Mouse (Mus musculus) ES-E14 (cell line): ENCODE measurements around the gene Slc7a6os. TPM values are rescaled to one million over a fixed set of nuclear protein-coding genes. Genes with fewer than 3 reads are reported as not detected.
"Not testable (repeated sequence)": the region's sequence is repeated elsewhere in the genome, so short reads cannot be mapped to it uniquely, and the experiment has no call there.

Experiments used
- DNase-seq: peaks from one replicate; pipeline ENCODE4 v3.0.0-alpha.2; 2013; ENCODE audit warnings: low read depth, low spot score
- H3K27ac ChIP-seq: 2 replicates; pipeline ENCODE4 v1.5.1; 2012; ENCODE audit warnings: low read depth, mild to moderate bottlenecking, low read length, moderate library complexity, mixed read lengths; ENCODE audit not compliant: poor library complexity, insufficient read depth, severe bottlenecking
- H3K36me3 ChIP-seq: 2 replicates; pipeline ENCODE4 v1.6.1; 2012; ENCODE audit warnings: mild to moderate bottlenecking, low read length, moderate library complexity, mixed read lengths; ENCODE audit not compliant: control insufficient read depth, poor library complexity, insufficient read depth, severe bottlenecking
- H3K4me1 ChIP-seq, 2 experiments: fragments of 150-350 bp in 1 of 2; sonication (generic) in 1 of 2; 2 replicates each; pipeline ENCODE4 v1.6.1; 2012; ENCODE audit warnings: low read length in 2 of 2, mild to moderate bottlenecking in 1 of 2, mixed read lengths in 1 of 2; ENCODE audit not compliant: control insufficient read depth in 2 of 2, insufficient read depth in 2 of 2, poor library complexity in 1 of 2
- H3K4me3 ChIP-seq, 2 experiments: fragments of 150-350 bp in 1 of 2; sonication (generic) in 1 of 2; 2 replicates each; pipeline ENCODE4 v1.5.1; 2012; ENCODE audit warnings: low read length in 2 of 2, low read depth in 1 of 2, mild to moderate bottlenecking in 1 of 2, mixed read lengths in 1 of 2; ENCODE audit not compliant: insufficient read depth in 1 of 2, poor library complexity in 1 of 2, severe bottlenecking in 1 of 2
- H3K9ac ChIP-seq: 2 replicates; pipeline ENCODE4 v1.6.1; 2012; ENCODE audit warnings: low read depth, mild to moderate bottlenecking, low read length, mixed read lengths; ENCODE audit not compliant: poor library complexity, insufficient read depth, severe bottlenecking
- H3K9me3 ChIP-seq: fragments of 150-350 bp; sonication (generic); 2 replicates; pipeline ENCODE4 v1.6.1; 2012; ENCODE audit warnings: low read depth, mild to moderate bottlenecking, low read length; ENCODE audit not compliant: control insufficient read depth, insufficient read depth
- CHD2 ChIP-seq: IDR thresholded peaks from 2 replicates; pipeline ENCODE4 v1.6.1; 2014; ENCODE audit warnings: mild to moderate bottlenecking, low read depth, low read length, inconsistent platforms
- HCFC1 ChIP-seq: IDR thresholded peaks from 2 replicates; pipeline ENCODE4 v1.6.1; 2012; ENCODE audit warnings: low read length, inconsistent platforms, borderline replicate concordance; ENCODE audit not compliant: insufficient read depth
- MAFK ChIP-seq: IDR thresholded peaks from 2 replicates; pipeline ENCODE4 v1.6.1; 2014; ENCODE audit warnings: mild to moderate bottlenecking, low read depth, low read length, inconsistent platforms; ENCODE audit not compliant: insufficient read depth
- ZC3H11A ChIP-seq: IDR thresholded peaks from 2 replicates; pipeline ENCODE4 v1.6.1; 2012; ENCODE audit warnings: low read depth, mild to moderate bottlenecking, inconsistent platforms, low read length, borderline replicate concordance
- ZNF384 ChIP-seq: IDR thresholded peaks from 2 replicates; pipeline ENCODE4 v1.6.1; 2012; ENCODE audit warnings: low read depth, low read length, inconsistent platforms
- in situ Hi-C, 2 experiments: fragments of 600-800 bp; cut with MboI; formaldehyde crosslinking; loops; one replicate each; pipeline ENCODE4 v1.15.1; 2025; ENCODE audit warnings: low sequenced_read_pairs in 2 of 2, inconsistent platforms in 1 of 2; ENCODE audit not compliant: unreplicated experiment in 2 of 2
- total RNA-seq: library from RNA; depleted of rRNA; stranded (reverse); fragments of 300-350 nt; gene quantifications from 2 replicates; pipeline ENCODE4 v1.2.3, GENCODE M21; 2012

Gene Slc7a6os
- total RNA-seq, 1 experiment, result 69.1 TPM

GRCm38 (mm10) chr8:106219620-106220019 is 8.9 kb upstream of the Slc7a6os start:
- no peak for DNase-seq
- Histone ChIP-seq H3K9me3 (no peaks in the 10 kb centered on the region), H3K27ac (no peak overlapping the region), H3K4me3 (no peak overlapping the region), H3K4me1 (no peaks in the 10 kb centered on the region), H3K36me3 (peaks cover 38% of the 10 kb centered on the region), H3K9ac (no peak overlapping the region)
- TF ChIP-seq MAFK, result no peak
- no peak for TF ChIP-seq ZC3H11A
- TF ChIP-seq HCFC1, result no peak
- TF ChIP-seq CHD2, result no peak
- TF ChIP-seq ZNF384, result no peak
- in situ Hi-C loops, result no loop called here

GRCm38 (mm10) chr8:106213959-106214358 is 3.2 kb upstream of the Slc7a6os start:
- Histone ChIP-seq H3K36me3 (peaks cover 31% of the 10 kb centered on the region), H3K27ac (no peak overlapping the region), H3K9me3 (no peaks in the 10 kb centered on the region), H3K4me3 (no peak overlapping the region), H3K4me1 (peaks cover 2 to 5% of the 10 kb centered on the region in 2 experiments; a peak in 1 of 4 replicates), H3K9ac (no peak overlapping the region)
- peak; percentile 92 for TF ChIP-seq MAFK
- no peak for TF ChIP-seq HCFC1
- DNase-seq, result no peak
- in situ Hi-C loops, result no loop called here

GRCm38 (mm10) chr8:106211421-106211820 is 686 bp upstream of the Slc7a6os start:
- Histone ChIP-seq H3K9ac (peak overlapping the region; percentile 96), H3K4me3 (peak overlapping the region; percentile 86 to 90), H3K27ac (peak overlapping the region; percentile 26; the same call in 1 of the 2 replicates), H3K9me3 (no peaks in the 10 kb centered on the region), H3K4me1 (peaks cover 2 to 5% of the 10 kb centered on the region in 2 experiments; a peak in 1 of 4 replicates), H3K36me3 (peaks cover 22% of the 10 kb centered on the region; the same call in 1 of the 2 replicates)
- TF ChIP-seq ZNF384 (no peak), MAFK (no peak), CHD2 (no peak), ZC3H11A (no peak), HCFC1 (no peak)
- in situ Hi-C loops, result no loop called here
- DNase-seq, result no peak

- in situ Hi-C loops, result no loop called here
- Histone ChIP-seq H3K36me3 (peaks cover 19% of the 10 kb centered on the region; the same call in 1 of the 2 replicates), H3K9ac (peak overlapping the region; percentile 96), H3K4me3 (peak overlapping the region; percentile 86 to 90), H3K4me1 (peaks cover 2 to 5% of the 10 kb centered on the region in 2 experiments; a peak in 1 of 4 replicates), H3K27ac (peak overlapping the region; percentile 70), H3K9me3 (no peaks in the 10 kb centered on the region)
- DNase-seq, result no peak
- TF ChIP-seq MAFK (no peak), ZNF384 (no peak), ZC3H11A (no peak), CHD2 (no peak), HCFC1 (no peak)
These were observed 552 bp downstream of the Slc7a6os start for GRCm38 (mm10) chr8:106210035-106210731.

- DNase-seq, in situ Hi-C loops, H3K9ac ChIP-seq, H3K27ac ChIP-seq, H3K4me1 ChIP-seq, H3K9me3 ChIP-seq, H3K4me3 ChIP-seq: not testable (repeated sequence)
- H3K36me3 ChIP-seq, result peaks cover 45% of the 10 kb centered on the region
These were observed 11.1 kb downstream of the Slc7a6os start for GRCm38 (mm10) chr8:106199596-106199995.
